Mouse (Mus musculus): ENCODE data around the gene Bbip1.
"Not testable (repeated sequence)": the region's sequence is repeated elsewhere in the genome, so short reads cannot be mapped to it uniquely, and the experiment has no call there.

Bbip1 gene

DNA sequence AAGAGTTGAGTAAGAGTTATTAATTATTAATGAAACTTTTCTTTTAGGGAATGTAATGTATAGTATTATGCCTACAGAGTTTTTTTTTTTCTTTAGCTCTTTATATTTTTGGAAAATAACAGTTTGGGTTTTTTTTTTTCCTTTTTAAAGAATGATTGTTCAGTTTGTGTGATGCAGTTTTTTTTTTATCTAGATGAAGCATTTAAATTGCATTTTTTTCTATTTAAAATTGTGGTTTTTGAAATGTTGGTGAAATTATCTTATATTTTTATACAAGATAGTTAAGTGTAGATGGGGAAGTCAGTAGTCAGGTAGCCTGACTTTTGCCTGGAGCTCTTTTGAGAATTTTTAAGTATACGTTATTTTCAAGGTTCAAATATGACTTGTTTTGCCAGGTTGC is 17.7 kb downstream of the Bbip1 start:
- no peak for DNase-seq (ENCODE audit: extremely low read depth, insufficient read length, low spot score)

DNA sequence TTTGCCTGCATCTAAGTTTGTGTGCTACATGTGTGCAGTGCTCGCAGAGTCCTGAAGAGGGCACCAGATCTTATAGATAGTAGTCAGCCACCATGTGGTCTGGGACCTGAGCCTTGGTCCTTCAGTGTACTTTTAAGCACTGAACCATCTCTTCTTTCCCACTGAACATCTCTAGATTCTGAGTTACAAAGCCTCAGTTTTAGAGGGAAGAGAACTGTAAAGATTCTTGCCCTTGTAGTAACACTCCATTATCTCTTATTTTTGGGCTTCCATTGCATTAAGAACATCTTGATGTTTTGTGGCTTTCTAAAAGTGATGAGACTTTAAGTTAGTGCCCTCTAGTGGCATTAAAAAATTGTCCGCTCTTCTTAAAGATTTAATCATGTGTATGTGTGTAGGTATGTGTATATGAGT is 19.1 kb downstream of the Bbip1 start:
- peak; percentile 37 for DNase-seq (ENCODE audit: extremely low read depth, insufficient read length, low spot score)

DNA sequence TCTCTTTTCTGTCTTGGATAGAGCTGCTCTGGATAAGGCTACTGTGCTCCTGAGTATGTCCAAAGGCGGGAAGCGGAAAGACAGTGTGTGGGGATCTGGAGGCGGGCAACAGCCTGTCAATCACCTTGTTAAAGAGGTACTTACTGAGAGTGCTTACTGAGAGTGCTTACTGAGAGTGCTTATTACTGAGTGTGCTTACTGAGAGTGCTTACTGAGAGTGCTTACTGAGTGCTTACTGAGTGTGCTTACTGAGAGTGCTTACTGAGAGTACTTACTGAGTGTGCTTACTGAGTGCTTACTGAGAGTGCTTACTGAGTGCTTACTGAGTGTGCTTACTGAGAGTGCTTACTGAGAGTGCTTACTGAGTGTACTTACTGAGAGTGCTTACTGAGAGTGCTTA is 22.4 kb downstream of the Bbip1 start:
- not testable (repeated sequence) for DNase-seq (ENCODE audit: extremely low read depth, insufficient read length, low spot score)

DNA sequence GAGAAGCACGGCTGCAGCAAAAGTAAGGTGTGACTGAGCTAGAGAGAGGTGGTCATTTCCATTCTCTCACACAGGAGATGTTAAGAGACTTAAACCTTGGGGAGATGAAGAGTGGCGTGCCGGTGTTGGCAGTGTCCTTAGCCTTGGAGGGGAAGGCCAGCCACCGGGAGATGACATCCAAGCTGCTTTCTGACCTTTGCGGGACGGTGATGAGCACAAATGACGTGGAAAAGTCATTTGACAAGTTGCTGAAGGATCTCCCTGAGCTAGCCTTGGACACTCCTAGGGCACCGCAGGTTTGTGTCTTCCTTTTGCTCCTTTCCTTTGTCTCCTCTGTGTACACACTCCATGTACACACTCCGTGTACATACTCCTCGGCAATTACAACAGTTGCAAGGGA is 24.9 kb downstream of the Bbip1 start:
- DNase-seq (ENCODE audit: extremely low read depth, insufficient read length, low spot score): no peak

DNA sequence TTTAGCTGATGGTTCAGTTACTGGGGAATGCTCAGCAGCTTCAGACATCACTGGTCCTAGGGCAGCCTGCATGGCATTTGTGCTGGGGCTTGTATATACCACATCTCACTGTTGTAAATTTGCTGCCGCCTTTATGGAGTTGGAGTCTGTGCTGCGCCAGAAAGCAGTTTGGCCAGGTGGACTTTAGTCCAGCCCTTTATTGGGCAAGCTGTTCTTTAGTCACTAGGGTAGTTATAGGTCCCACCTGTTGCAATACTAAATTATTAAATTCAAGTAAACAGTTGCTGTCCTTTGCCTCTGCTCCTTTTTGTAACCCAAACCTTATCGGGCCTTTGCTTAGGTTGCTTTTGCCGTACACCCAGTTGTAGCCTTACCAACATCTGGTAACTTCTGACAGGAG is 29.5 kb downstream of the Bbip1 start:
- no peak for DNase-seq (ENCODE audit: extremely low read depth, insufficient read length, low spot score)

DNA sequence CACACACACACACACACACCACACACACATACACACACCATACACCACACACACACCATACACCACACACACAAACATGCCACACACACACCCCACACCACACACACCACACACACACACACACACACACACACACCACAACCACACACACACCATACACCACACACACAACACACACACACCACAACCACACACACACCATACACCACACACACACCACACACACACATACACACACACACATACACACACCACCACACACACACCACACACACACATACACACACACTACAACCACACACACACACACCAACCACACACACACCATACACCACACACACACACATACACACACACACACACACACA is 37.7 kb downstream of the Bbip1 start:
- not testable (repeated sequence) for DNase-seq (ENCODE audit: extremely low read depth, insufficient read length, low spot score)

DNA sequence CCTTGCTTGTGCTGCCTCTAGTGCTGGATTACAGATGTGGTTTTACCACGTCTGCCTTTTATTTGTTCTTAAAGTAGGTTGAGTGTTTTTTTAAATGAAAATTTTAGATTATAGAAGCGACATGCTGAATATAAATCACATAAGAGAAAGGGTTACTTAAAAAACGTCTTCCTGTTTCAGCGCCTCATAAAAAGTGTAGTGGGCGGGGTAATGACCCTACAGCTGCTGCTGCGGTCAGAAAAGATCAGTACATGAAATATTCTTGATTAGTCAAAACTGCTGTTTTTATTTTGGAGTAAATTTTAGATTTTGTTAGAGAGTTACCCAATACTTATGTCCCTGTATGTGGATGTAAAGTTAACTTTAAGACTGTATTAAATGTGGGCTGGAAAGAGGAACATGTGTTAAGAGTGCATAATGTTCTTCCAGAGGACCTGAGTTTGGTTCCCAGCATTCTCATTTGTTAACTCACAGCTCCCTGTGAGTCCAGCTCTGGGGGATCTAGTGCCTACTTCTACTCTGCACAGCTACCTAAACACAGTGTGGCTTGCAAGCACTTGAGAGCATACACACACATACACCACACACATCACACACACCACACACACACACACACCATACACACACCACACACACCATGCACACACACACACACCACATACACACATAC is 38.3 kb downstream of the Bbip1 start:
- DNase-seq (ENCODE audit: extremely low read depth, insufficient read length, low spot score): no peak

DNA sequence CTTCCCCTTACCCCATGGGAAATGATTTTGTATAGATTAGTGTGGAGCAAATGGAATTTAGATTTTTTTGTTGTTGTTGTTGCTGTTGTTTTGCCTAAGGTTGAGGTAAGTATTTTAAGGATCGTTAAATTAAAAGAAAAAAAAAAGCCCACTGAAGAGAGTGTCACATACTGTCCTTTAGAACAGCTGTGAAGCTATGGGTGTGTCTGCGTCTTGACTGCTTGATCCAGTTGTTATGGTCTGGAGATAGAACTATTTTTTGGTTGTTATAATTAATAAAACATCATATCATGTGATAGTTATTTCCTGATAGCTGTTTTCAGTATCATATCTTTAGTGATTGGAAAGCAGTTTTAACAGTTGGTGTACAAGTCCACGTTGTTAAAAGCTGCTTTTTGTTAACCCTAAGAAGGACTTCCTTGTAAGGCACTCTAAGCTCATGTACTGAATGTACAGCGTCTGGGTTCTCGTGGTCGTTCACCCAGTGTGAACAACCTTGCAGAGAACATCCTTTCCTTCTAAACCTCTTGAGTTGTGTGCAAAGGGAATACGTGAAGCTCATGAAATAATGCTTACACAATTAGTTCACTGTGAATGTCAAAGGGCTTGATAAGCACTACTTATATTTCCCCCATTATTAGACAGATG is 39.5 kb downstream of the Bbip1 start:
- DNase-seq (ENCODE audit: extremely low read depth, insufficient read length, low spot score): no peak

DNA sequence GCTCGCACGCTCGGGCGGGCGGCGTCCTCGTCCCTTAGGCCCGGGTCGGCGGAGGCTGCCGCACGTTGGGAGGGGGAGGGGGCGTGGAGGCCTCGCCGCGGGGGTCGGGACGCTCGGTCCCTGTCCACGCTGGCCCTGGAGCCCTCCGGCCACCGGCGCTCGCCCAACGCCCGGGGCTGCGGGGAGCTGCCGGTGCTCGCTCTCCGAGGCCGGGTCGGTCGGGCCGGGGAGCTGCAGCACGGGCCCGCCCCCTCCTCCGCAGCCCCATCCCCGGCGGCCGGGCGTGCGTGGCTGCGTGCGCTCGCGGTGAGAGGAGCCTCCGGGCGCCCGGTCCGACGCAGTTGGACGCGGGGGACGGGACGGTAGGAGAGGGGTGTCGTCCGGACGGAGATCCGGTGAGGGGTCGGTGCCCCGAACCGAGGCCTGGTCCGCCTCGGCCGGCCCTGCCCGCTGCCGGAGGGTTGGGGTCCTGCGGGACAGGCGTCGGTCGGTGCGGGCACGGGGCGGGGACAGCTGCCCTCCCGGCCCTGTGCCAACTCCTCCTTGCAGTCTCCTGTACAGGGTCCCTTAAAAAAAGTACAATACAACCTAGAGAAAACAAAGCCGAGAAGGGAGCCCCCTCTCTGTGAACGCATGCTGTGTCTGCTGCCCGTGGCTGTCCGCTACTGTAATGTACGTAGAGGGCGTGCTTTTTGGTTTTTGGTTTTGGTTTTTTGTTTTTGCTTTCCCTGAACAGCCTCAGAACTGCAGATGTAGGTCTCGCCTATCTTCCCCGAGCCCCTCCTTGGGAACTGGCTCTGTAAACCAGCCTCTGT is 40.7 kb downstream of the Bbip1 start:
- DNase-seq (ENCODE audit: extremely low read depth, insufficient read length, low spot score): peak; percentile 58

DNA sequence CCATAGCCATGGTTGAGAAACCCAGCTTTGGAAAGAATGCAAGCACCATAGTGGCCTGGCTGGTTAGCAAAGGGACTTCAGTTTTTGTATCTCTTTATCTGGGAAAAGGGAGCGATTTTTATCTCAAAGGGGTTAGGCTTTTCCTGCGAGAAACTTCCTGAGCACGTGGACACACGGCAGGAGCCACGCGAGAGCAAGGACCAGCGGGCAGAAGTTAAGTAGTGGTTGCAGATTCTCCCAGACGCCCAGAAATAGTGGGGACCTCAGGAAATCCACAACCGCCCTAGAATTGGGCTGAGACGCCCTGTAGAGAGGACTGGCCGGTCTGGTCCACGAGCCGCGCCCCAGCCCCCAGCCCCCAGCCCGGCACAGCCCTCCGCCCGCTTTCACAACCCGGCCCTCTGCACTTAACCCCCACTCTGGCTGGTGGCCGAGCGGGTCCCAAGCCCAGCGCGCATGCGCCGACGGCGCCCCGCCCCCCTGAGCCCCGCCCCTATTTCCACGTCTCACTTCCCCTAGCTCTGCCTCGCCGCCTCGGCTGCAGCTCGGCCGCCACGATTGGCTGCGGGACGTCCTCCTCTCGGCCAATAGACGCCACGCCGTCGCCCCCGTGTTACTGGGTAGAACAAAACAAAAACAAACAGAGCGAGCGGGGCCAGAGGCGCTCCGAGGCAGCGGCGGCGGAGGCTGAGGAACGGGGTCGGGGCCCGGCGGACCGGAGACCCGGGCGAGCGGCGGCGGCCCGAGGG is 41.5 kb downstream of the Bbip1 start:
- peak; percentile 97 for DNase-seq (ENCODE audit: extremely low read depth, insufficient read length, low spot score)

DNA sequence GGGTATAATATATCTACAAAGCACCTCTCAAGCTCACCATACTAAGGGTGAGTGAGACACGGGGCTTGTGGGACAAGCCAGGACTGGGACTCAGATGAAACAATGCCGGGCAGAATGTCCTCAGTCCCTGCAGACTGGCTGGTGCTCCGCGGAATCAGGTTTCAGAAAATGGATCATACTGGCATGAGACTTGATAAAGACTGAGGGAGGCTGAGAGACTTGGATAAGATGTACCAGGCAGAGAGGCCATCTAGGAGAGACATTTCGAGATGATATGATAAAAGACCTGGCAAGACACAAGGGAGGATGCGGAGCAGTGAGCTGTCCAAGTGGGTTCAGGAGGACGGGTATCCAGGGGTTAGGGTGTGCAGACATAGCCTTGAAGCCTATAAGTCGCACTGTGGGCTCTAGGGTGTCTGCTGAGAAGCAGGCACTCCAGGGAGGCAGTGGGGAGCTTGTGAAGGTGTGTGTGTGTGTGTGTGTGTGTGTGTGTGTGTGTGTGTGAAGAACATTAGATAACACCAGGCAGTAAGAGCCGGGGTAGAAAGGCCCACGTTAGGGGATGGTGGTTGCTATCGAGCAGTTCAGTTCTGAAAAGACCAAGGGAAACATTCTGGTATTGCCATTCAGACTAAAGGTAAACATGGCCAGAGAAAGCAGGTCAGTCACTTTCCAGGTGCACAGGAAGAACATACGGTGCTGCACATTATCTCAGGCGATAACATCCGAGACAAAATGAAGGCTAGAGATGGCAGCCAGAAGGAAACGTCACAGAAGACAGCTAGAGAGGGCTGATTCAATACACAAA is 42.3 kb downstream of the Bbip1 start:
- DNase-seq (ENCODE audit: extremely low read depth, insufficient read length, low spot score): no peak

DNA sequence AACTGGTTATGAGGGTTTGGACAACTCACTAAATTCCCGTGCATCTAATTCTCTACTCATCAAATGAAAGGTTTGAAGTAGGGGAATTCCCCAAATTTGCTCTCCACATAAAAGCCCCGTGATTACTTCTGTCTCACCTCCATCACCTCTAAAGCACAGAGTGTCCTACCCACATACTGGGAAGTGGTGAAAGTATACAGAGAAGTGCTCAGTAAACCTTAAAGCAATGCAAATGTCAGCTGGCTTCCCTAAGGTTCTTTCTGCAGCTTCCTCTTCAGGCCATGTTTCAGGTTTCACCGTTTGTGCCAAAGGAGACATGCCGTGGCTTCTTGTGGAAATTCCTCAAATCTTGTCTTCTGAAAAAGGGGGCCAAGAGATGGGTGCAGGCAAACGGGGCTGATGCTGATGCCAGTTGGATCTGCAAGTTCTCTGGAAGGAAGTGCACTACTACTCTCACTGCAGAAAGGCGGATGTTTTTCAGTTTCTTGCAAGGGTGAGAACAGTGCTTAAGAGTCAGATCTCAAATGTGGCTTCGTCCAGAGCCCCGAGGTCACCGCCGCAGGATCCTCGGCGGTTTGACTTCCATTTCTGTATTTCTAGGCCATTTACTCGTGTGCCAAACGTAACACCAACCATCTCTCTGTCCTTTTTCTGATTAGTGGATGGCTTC is 44.4 kb downstream of the Bbip1 start:
- no peak for DNase-seq (ENCODE audit: extremely low read depth, insufficient read length, low spot score)

DNA sequence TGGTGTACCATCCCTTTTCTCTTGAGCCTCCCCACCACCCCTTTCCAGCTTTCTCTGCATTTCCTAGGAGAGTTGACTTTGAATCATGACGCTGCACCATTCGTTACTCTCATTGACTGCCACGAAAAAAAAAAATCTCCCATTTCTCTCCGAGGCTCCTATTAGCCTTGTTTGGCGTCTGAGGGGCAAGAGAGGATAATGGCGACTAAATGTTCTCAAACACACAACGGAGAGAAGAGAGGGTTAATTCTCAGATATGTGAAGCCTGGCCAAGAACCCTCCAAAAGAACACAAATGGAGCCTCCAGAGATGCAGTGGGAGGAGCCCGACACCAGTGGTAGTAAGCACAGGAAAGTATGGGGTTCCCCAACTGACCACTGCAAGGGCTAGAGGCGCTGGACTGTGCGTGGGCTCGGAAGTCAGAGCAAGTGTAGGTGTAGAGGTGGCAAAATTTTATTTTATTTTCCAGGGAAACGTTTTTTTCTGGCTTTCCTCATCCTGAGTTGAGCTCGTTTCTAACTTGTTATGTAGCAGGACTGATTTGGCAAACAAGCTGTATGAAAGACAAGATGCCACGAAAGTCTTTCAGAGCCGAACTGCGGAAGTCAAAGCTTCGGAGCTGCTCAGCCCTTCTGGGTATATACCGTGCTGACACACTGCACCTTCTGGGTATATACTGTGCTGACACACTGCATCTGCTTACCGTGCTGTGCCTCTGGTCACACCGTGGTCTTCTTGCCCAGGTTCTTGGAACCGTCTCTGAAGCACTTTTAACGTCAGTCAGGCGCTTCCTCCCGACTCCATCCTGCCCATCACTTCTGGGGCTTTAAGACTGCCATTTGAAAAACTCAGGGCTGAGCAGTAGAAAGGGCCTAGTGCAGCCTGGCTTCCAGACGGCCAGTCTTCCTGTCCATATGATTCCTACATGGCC is 45.2 kb downstream of the Bbip1 start:
- no peak for DNase-seq (ENCODE audit: extremely low read depth, insufficient read length, low spot score)

DNA sequence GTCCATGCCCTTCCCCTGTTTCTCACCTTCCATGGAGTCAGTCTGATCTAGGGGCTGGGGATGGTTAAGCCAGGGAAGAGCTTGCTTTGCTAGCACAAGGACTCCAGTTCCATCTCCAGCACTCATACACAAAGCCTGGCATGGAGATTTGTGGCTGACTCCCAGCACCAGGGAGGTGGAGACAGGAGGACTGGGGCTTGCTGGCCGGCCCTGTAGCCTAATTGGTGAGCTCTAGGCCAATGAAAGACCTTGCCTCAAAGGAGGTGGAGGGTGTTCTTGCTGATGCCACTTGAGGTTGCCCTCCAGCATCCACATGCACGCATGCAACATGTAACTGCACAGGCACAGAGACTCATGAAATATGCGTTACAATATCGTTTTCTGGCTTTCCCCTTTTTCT is 45.9 kb downstream of the Bbip1 start:
- no peak for DNase-seq (ENCODE audit: extremely low read depth, insufficient read length, low spot score)

DNA sequence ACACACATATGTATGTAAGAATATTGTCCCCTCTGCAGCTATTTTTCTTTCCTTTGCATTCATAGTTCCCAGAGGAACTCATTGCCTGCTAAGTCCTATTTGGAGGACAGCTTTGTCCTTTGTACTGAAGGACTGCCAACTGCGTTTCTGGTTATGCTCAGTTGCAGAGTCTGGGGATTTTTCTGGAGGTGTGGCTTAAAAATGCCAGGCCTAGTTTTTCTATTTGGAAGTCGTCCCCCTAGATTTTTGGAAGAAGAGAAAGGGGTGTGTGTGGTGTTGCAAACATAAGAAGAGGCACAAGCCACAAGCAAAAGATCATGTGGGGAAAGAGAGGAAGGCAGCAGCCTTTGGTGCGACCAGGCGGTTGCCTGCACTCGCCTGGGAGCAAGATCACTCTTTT is 46.4 kb downstream of the Bbip1 start:
- DNase-seq (ENCODE audit: extremely low read depth, insufficient read length, low spot score): no peak

DNA sequence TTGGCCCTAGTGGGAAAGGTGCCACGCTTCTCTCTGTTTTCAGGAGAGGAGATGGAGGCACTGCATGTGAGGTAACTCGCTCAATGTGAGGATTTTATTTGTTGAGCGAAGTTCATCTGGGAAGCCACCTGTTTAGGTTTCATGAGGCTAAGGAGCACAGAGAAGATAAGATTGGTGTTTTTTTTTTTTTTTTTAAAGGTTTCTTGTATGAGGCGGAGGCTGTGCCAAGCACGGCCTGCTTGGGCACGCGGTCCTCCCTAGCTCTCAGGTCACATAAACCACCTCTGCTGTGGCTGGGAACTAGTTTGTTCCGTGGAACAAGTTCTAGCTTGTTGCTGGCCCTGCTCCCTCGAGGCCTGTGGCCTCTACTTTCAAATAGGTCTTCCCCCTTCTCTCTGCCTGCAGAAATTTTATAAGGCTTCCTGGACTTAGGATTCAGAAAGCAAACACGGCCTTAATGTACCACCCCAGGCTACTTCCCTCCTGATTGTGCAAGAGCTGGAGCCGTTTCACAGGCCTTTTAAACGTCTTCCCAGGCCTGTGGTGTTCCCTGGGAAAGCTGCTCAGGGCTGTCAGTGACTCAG is 49.8 kb downstream of the Bbip1 start:
- peak; percentile 38 for DNase-seq (ENCODE audit: extremely low read depth, insufficient read length, low spot score)

DNA sequence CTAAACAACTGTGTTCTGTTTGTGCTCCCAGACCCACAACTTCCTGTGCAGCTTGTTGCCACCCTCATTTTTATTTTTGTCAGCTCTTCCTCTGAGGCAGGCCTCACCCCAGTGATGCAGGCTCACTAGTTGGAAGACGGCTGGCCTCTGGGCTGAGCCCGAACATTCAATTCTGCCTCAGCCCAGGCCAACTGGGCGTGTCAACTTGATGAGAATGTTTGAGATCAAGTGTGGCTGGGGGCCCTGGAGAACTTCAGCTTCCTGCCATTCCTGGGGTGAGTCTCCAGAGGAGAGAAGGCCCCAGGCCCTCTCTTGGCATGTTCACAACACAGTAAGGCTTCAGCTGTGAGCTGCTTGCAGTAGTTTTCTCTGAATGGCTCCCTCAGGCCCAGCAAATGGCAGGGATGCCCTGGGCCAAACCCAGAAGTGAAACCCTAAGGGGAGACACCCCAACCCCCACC is 50.7 kb downstream of the Bbip1 start:
- DNase-seq (ENCODE audit: extremely low read depth, insufficient read length, low spot score): no peak

DNA sequence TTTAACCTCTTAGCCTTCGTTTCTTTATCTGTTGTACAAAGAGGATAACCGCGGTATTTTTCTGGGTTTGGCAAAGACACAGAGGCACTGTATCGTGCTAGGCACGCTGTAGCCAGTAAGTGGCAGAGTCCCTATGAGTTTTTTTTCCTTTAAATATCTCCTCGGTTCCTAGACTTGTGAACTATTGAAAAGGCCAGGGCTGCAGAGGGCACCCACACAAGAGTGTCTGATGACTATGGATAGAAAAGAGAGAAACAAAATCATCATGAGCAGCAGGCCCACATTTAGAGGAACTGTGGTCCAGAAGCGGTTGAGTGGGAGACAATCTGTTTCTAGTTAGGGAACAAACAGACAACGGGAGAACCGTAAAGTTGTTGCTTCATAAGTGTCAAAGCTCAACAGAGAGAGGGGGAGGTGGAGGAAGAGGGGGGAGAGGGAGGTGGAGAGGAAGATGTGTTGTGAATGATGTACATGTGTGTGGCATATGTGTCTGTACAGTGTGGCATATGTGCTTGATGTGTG is 51.5 kb downstream of the Bbip1 start:
- no peak for DNase-seq (ENCODE audit: extremely low read depth, insufficient read length, low spot score)
